Mouse (Mus musculus): ENCODE results near the gene Gsto2.

Gsto2 gene

DNA sequence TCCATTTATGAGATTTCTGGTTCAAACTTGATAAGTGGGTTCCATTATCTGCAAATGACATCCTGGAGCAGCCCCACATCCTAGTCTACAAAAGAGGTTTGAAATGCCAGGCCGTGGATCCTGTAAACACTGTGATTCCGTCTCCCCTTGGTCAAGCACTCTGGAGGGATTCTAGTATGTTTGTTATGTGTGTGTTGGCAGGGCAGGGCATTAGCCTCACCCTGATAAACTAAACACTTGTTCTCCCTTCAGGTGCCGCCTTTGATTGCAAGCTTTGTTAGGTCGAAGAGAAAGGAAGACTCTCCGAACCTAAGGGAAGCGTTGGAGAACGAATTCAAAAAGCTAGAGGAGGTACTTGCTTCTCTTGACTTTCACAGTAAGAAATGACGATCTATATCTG lies 6.2 kb upstream of the Gsto2 start:
- DNase-seq, result no peak

DNA sequence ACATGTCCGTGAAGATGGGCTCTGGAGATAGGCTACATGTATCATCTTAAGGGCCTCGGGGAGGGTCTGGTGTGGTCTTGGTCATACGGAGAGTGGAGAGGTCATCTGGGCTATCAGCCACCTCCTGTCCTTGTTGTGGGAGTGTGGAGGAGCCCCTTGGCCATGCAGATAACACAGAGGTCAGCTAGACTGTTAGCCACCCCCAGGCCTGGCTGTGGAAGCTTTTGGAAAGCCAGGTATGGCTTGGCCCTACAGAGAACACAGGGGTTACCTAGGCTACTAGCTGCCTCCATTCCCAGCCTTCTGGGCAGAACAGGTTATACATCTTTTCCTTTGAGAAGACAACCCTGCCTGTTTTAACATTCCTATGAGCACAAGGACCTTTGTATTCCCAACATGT lies 2.8 kb upstream of the Gsto2 start:
- no peak for DNase-seq

DNA sequence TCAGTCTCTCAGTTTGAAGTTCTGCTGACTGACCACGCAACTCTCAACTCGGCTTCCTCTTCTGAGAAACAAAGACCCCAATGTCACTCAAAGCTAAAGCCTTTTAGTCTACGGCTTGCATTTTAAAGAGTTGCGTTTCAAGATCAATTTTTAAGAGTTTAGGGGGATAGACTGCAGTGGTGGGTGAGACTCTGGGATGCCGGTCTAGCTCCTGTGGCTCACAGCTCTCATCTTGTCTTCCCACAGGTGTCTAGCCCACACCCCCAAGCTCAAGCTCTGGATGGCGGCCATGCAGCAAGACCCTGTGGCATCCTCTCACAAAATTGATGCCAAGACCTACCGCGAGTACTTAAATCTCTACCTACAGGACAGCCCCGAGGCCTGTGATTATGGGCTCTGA lies 1.3 kb upstream of the Gsto2 start:
- no peak for DNase-seq

DNA sequence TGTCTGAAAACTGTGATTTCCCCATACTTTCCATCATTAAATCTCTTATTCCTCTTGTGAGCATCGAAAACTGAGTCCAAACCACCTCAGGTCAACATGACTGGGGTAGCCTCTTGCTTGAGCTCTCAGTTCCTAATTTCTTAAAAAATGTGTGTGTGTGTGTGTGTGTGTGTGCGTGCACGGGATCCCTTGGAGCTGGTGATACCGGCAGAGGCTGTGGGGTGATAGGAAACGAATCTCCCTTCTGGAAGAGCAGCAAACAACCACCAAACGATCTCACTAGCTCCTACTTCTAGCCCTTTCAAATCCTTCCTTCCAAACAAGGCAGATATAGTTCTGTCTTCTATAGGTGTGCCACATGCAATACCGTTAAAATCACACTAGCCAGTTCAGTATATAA lies 613 bp upstream of the Gsto2 start:
- no peak for DNase-seq

DNA sequence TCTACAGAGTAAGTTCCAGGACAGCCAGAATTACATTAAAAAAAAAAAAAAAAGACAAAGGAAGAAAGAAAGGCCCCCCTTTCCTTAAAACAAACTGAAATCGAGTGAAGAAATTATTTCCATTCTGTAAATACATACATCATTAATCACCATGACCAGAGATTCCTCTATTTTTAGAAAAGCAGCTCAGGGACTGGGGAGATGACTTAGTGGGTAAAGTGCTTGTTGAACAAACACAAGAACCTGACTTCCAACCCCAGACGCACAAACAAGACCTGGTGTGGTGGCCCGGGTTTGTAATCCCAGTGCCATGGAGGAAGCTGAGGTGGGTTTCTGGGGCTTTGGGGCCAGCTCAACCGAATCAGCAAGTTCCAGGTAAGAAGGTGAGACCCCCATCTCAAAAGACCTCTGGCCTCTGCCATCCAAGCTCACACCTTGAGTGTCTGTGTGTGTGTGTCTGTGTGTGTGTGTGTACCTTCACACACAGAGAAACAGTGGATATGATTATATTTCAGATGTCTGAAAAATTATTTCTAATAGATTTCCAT lies 2.4 kb downstream of the Gsto2 start:
- no peak for DNase-seq

DNA sequence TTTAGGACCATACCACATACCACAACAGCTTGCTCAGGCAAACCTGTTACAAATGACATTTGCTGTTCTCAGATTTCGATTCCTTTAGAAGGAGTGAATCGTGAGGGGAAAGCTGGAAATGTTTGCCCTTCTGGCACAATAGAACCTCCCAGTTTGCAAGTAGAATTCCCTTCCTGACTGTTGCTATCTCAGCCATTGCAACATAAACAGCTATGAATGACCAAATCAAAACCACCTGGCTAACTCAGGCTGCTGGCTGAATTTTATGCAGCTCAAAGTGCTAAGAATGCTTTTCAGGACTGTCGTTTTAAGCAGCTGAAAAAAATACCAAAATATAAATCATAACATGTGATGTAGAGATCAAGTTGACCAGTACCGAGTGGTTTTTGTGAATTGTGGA lies 3.6 kb downstream of the Gsto2 start:
- DNase-seq, result no peak

DNA sequence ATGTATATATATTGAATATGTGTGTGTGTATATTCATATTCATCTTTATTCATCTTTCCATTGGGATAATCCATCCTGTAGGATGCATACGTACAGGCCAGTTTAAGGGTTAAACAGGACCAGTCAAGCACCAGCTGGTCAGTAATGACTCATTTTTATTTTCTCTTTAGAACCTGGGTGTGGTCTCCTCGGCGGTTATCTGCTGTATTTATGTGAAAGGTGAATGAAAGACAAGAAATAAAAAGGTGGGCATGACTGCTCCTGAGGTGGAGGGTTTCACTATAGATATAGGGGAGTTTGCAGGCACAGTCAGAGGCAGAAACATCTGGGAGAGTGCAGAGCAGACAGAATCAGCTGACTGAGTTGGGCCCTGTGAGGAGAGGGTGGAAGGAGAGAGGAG lies 4.2 kb downstream of the Gsto2 start:
- DNase-seq, result no peak

DNA sequence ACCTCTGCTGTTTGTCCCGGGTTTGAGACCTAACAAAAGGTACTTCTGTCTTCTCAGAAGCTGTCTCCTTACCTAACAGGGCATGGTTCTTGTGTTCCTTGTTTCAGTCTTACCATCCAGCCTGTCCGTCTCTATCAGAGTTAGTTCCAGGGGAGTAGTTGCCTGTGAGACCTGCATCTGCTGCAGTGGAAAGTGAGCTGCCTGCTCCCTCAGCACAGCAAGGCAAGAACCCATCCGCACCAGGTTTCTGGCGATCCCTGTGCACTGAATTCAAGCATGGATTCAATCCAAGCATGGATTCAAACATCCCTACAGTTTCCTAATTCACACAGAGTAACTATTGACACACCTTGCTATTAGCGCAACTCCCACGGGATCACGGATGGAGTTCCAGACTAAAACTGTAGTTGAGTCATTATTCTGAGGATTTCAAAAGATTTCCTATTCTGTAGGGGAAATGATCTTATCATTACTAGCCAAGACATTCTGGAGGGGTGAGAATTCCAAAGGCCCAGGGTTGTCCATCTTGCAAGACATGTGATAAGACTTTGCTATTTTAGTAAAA lies 4.8 kb downstream of the Gsto2 start:
- DNase-seq, result no peak

DNA sequence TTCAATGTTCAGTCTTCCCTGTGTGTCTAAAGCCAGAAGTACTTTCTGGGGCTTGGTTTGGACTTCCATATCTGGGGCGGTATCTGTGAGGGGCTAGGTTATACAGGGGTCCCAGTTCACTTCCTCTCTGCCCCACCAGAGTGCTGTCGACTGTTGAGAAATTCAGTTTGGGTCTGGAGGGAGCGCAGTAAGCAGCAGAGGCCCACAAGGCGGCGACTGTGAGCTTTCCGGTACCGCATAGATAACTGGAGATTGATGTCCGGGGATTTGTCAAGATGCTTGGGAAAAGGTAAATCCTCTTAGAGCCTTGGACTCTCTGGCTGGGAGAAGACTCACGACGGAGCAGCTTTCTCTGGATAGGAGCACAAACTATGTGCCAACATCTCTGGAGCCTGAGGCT lies 6.2 kb downstream of the Gsto2 start:
- DNase-seq, result peak; percentile 62

DNA sequence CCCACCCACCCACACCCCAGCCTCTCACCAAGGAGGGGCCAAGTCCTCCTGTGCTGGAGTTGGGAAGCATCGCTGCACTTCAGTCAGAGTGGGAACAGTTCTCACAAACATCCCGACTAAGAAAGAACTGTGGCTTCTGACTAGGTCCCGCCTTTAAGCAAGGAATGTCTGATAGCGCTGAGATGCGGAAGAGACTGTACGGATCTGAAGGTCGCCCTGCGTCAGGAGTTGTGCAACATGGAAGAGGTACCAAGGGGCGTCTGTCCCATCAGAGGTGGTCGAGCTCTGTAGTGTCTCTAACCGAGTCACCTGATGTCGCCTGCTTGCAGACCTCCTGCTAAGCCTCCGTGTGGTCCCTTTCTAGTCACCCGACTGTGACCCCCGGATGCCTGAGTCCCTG lies 10.9 kb downstream of the Gsto2 start:
- no peak for DNase-seq

DNA sequence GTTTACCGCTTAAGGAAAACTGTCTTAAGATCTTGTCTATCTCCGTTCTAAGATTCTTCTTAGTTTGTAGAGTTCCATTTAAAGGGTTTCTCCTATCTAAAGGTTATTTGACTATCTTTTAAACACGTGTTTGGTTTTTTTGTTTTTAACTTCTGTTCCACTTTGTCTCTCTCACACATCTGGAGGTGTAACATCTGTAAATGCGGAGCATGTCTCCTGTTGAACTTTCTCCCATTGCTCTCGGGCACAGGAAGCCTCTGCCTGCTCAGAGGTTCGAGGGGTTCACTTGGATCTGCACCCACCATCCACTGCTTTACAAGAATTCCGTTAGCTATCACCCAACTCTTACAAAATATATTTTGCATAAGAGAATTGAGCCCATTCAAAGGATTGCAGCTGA lies 16.2 kb downstream of the Gsto2 start:
- no peak for DNase-seq

DNA sequence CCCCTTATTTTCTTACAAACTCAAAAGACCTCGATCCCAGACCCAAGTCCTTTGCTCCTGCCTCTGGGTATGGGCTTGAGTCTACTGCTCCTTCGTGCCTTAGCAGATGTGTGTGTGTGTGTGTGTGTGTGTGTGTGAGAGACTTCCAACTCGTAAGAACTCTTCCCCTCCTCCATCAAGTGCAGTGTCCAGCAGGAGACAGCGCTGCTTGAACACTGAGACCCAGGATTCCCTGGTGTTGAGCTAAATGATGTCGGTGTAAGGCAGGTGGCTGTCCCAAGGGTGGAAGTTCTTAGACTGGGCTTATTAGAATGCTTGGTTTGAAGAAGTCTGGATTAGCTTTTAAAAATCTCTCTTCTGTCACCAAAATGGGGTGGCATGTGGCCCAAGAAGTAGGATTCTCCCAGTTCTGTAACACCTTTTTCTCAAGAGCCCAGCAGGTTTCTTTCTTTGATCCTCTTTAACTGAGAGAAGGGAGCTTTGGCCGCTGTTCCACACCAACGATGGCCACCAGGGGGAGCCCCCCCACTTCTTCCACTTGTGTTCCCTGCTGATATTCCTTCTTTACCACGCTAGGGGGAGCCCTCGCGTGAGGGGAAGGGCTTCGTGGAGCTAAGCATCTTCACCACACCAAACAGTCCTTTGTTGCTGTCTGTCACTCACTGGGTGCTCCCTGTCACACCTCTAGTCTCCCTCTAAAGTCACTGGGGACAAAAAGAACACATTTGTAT lies 17.0 kb downstream of the Gsto2 start:
- peak; percentile 91 for DNase-seq

DNA sequence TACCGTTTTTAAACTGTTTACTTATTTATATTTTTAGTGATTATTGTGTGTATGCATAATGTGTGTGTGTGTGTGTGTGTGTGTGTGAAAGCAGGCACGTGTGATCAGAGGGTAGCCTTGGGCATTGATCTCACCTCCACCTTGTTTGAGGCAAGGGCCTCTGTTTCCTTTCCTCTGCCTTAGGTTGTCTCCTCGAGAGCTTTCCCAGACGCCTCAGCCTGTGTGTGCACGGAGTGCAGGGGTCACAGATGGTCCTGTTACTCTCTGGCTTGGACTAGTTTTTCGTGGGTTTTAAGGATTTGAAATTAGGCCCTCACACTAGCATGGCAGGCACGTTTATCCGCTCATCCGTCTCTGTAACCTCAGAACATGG lies 17.5 kb downstream of the Gsto2 start:
- DNase-seq, result peak; percentile 12

DNA sequence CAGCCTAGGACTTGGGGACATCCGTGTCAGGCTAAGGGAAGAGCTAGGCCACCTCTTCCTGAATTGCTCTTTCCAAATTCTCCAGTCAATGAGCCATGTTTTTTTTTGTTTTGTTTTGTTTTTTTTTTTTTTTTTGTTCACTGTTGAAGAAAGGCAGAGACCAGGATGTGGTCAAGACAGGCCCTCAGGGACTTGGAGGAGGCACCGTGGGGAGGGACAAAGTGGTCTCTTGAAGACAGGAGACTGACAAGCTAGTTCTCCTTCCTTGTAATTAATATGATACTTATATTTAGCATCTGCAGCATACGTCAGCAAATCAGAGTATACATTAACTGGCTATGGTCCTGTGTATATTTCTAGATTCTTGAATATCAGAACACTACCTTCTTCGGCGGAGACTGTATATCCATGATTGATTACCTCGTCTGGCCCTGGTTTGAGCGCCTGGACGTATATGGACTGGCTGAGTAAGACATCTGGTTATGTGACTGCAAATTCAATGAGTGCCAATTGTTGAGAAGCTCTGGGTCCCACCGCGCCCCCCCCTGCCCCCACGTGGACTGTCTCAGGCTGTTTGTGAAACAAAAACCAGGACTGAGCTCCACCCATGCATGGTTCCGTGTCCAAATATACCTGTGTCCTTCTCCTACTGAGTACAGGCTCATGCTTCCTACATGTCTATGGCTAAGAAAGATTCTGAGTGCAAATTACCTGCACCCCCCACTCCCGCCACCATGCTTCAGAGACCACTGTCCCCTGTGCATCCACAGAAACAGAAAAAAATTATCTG lies 19.2 kb downstream of the Gsto2 start:
- DNase-seq, result peak; percentile 10

DNA sequence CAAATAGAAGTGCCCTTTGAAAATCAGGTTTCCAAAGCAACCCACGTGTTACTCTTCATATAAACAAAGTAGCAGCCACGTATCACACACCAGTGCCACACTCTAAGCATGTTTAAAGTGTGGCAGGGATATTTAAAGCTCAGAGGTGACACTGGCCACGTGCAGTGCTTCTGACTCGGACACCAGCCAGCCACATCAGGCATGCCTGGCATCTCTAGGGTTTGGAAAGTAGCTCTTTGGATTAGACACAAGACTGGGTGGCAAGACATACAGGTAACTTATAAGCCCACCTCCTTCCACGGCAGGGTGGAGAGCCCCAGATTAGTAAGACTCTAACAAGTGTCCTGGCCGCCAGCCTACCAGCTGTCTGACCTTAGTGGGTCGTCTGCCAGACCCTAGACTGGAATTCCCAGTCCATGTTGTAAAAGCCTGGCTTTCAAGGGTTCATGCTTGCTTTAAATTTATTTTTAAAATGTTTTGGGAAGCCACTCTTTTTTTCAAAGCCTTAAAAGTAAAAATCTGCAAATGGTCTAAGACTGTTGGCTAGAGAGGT lies 19.9 kb downstream of the Gsto2 start:
- no peak for DNase-seq

DNA sequence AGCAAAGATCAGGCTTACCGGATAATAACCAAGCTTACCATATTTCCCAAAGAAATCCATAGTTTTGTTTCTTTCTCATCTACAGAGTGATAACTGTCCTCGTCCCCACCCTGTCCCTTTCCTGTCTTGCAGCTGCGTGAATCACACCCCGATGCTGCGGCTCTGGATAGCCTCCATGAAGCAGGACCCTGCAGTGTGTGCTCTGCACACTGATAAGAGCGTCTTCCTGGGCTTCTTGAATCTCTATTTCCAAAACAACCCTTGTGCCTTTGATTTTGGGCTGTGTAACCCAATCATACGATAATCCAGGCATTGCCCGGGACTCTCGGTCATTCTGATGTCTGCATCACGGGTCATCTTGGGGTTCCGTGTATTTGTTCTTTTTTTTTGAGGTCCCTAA lies 20.6 kb downstream of the Gsto2 start:
- DNase-seq, result no peak

DNA sequence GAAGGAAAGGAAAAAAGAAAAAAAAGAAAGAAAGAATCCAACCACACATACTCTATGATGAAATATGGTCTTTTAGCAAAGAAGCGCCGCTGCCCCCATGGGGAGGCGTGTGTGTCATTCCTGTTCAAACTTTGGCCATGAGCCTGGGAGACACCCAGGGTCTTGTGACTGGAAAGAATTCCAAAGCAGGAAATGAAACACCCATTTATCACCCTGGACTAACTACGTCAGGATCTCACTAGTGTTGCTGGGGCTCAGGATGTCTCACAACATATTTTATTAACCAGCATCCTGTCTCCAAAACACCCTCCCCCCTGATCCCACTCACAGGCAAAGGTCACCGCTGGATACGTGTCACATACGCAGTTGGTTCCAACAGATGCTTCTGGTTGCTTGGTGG lies 21.3 kb downstream of the Gsto2 start:
- DNase-seq, result no peak

DNA sequence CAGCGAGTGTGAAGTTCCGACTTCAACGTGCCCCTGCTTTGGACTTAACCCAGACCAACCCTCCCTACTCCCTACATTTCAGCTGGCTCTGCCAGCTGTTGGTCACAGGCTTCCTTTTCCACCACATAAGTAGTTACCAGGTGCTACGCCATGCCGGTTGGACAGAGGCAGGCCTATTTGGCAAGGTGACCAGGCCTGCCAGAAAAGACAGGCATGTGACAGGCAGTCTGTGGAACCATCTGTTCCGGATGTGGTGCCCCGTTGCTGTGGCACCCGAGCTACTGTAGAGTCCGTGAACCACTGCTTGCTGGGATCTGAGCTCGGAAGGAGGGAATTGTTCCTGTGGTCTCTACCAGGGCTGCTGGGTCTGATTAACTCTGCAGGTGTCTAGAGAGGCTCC lies 22.1 kb downstream of the Gsto2 start:
- DNase-seq, result peak; percentile 54

DNA sequence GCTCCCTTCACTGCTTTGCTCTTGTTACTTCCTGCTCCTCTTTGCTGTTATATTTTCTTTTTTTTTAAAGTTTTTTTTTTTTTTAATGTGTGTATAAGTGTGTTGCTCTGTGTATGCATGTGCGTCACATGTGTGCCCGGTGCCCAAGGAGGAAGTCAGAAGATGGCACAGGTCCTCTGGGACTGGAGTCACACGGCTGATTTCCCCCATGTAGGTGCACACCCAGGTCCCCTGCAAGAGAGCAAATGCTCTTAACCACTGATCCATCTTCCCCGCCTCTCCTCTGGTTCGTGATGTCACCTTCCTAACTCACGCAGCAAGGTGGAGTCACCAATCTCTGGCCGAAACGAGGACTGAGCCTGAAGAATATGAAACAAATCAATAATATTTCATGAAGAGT lies 22.7 kb downstream of the Gsto2 start:
- DNase-seq, result peak; percentile 17

DNA sequence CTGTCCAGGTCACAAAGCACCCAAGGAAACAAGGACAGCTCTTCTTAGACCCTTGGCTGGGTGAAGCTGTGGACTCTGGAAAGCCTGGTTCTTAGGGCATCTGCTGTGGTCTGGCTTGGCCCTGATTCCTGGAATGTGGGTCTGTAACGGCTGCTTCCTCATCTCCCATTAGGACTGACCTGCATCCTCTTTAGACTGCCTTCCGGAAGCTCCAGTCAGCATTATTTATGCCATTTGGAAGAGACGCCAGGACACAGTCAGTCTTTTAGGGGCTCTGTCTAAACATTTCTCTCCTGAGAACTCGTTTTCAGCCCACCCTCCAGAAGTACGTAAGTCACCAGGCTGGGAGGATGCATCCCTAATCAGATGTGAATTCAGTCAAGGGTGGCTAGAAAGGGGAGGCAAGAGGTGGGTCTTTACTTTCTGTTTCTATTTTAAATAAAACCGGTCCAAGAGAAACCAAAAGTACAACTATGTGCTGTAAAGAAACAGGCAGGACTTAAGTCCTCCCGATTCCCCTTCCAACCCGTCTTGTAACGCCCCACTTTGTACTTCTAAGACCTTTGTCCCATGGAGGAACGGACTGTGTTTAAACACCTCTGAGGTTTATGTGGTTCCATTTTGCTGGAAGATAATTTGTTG lies 25.3 kb downstream of the Gsto2 start:
- no peak for DNase-seq

DNA sequence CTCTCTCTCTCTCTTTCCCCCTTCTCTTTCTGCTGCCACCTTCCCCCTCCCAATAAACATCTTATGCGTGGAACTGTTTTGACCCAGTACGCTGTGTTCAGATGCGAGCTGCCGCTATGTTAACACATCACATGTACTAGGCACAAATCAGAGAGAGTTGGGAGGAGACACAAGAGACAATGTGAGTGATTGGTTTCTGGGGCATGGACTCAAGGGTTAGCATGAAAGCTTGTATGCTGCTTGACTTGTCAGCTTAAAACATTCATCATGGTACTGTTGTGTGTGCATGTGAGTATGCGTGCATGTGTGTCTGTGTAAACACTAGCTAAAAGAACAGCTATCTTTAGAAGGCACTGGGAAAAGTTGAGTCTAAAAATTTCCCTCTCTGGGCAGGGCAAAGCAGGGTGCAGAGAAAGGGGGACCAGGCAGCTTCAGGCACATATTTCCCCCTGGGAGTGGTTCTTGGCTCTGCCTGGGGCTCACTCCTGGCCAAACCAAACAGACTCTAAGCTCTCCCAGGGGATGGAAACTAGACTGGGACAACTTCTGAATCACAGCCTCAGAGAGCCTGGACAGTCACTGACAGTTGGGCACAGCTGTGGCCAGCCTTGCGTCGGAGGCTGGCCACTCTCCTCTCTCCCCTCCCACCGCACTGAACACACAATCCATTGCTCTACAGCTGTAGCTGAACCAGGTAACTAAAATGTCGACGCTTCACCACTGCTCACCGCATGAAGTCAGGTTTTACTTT lies 26.4 kb downstream of the Gsto2 start:
- no peak for DNase-seq

DNA sequence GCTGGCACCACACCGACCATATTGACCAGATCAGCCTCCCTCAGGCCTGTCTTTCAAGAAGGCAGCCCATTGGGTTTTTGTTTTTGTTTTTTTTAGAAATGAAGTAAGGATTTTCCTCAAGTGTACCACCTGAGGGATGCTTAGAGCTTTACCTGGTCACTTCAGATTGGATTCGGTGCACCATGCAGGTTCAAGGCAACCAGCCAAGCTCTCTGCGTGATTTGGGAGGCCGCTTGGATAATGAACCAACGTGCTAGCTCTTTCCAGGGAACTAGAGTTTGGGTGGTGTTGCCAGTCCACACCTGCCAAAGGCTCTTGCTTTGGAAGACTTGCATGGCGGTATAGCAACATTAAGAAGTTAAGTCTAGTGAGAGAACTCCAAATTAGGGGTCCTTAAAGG lies 27.8 kb downstream of the Gsto2 start:
- DNase-seq, result no peak

Measured in thymus, postnatal 4 days (tissue).